Mouse (Mus musculus) olfactory bulb, adult 2 months (tissue): Measurements from ENCODE around the gene Ncan.

Experiments used
- CTCF ChIP-seq: fragments of 200-500 bp; IDR thresholded peaks from 2 replicates; pipeline ENCODE4 v1.5.1; 2012; ENCODE audit warnings: low read depth, mild to moderate bottlenecking, low read length, moderate library complexity; ENCODE audit not compliant: insufficient read depth
- POLR2A ChIP-seq: fragments of 200-500 bp; IDR thresholded peaks from 2 replicates; pipeline ENCODE4 v1.6.1; 2012; ENCODE audit warnings: mild to moderate bottlenecking, low read depth, low read length, moderate library complexity; ENCODE audit not compliant: insufficient read depth

GRCm38 (mm10) chr8:70089296-70089960, 31.2 kb downstream of the Ncan start:
- TF ChIP-seq CTCF (no peak), POLR2A (no peak)
